Mouse (Mus musculus) erythroblast, embryonic 14.5 days (primary cell): ENCODE results near the gene Cenpx.

Source experiments
- GATA1 ChIP-seq: IDR thresholded peaks from 2 replicates; pipeline ENCODE4 v1.6.1; 2012; ENCODE audit warnings: low read length, inconsistent platforms, mixed read lengths
- TAL1 ChIP-seq: IDR thresholded peaks from 3 replicates; pipeline ENCODE4 v1.6.1; 2012; ENCODE audit warnings: low read length, inconsistent platforms, mixed read lengths

DNA sequence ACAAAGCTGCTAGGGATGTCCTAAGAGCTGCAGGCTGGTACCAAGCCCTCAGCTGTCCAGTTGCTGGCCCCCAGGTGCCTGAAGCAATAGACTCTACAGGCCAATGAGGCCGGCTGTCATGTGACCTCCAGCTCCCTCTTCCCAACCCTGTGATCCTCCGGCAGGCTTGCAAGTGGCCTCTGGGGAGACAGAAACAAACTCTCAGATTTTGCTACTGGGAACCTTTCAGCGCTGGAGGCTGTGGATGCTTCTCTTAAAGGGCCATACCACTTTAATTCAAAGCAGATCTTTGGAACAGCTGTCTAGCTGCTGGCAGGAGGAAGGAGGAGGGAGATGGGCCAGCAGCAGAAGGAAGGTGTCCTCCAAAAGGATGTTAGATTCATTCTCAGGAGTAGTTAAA, 46.9 kb downstream of the Cenpx start:
- TF ChIP-seq TAL1 (no peak), GATA1 (no peak)
